Mouse (Mus musculus): ENCODE results near the gene Cybrd1. TPM values are rescaled to one million over a fixed set of nuclear protein-coding genes. Genes with fewer than 3 reads are reported as not detected.

Cybrd1 gene
- 6.6 and 6.8 TPM in 2 replicates for polyA plus RNA-seq (2015; fragmentation: Nextera tagmentation; extraction: Ambion mirVana)

DNA sequence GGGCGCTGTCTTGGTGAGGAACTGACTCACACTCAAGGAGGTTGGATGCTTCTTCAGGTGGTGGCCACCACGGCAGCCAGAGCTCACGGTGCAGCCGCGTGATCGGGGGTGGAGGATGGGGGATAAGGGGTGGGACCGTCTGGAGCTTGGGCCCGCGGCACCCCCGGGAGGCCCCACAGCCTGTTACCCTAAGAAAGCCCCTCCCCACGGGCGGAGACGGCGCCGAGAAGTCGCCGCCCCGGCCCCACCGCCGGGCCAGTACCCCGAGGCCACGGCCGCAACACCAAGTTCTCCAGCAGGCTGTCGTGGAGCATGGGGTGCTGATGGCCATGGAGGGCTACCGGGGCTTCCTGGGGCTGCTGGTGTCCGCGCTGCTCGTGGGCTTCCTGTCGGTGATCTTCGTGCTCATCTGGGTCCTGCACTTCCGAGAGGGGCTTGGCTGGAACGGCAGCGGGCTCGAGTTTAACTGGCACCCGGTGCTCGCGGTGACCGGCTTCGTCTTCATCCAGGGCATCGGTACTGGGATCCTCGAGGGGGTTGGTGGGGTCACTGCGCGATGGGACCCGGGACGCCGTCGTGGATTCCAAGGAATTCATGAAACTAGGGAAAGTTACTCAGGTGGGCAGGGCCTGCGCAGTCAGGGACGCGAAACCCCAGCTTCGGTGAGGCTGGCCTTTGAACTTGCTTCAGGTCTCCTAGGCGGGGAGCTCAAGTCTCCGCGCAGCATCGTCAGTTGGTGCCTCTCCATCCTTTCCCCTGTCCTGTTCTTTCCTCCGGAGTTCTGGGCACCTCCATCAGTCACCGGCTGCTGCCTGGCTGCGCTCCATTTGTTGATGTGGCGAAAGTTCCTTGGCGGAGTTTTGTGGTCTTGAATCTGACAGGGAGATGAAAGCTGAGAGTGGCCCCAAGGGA, at the start of gene Cybrd1:
Cybrd1 (plus strand) TSS at position 127 of the 912 bp plus-strand sequence.
- Histone ChIP-seq H3K27ac (no peak within 1 kb of the TSS), H3K36me3 (no peaks in the 10 kb centered on the region), H3K9ac (peak within 1 kb of the TSS; percentile 57), H3K9me3 (no peaks in the 10 kb centered on the region), H3K4me3 (replicated peaks) (peak within 1 kb of the TSS; percentile 55), H3K4me2 (replicated peaks) (peak within 1 kb of the TSS; percentile 91), H3K4me1 (replicated peaks) (0 out of 2 replicates have a peak, but pooled peaks cover 3% of the 10 kb centered on the region), H3K27me3 (replicated peaks) (no peaks in the 10 kb centered on the region)
- peak; percentile 80 for ATAC-seq
- 2% methylated on average over 60 of the region's 60 CpGs for WGBS

DNA sequence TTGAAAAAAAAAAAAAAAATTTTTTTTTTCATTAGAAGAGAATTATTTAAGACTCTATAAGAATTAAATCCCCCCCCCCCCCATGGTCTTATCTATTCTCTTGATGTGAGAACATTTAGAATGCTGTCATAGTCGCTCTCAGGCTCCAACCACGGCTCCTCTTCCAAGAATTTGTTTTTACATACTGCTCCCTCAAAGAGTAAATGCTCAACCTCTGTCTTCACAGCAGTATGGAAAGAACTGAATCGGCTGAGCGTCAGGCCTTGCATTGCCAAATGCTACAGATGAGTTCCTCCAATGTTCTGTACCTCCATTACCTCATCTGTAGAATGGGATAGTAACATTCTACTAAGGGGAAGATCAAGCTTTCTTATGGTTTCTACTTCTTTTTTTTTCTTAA, 46.1 kb upstream of the Cybrd1 start:
- Histone ChIP-seq H3K9ac (no peak overlapping the region), H3K9me3 (no peaks in the 10 kb centered on the region), H3K4me1 (replicated peaks) (no peaks in the 10 kb centered on the region), H3K4me3 (replicated peaks) (no peak overlapping the region), H3K27ac (no peak overlapping the region), H3K27me3 (replicated peaks) (no peaks in the 10 kb centered on the region), H3K36me3 (no peaks in the 10 kb centered on the region), H3K4me2 (replicated peaks) (no peak overlapping the region)
- ATAC-seq, result no peak
- 97% methylated on average over 4 of the region's 4 CpGs for WGBS

DNA sequence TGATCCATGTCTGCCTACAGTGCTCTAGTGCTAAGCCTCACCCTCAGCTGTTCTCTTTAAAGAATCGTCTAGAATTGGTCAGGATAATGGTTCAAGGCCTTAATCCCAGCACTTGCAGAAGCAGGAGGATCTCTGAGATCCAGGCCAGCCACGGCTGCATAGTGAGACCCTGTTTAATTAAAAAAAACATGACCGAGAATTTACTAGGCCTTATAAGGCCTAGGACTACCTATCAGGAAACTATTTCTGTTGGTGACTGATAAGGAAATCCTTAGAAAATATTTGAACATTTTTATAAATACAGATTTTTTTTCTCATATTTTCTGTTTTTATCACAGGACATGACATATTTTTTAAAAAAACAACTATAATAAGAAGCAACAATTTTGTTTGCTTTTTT, 44.4 kb upstream of the Cybrd1 start:
- Histone ChIP-seq H3K4me1 (replicated peaks) (no peaks in the 10 kb centered on the region), H3K36me3 (no peaks in the 10 kb centered on the region), H3K9me3 (no peaks in the 10 kb centered on the region), H3K4me3 (replicated peaks) (no peak overlapping the region), H3K4me2 (replicated peaks) (no peak overlapping the region), H3K27ac (no peak overlapping the region), H3K27me3 (replicated peaks) (no peaks in the 10 kb centered on the region), H3K9ac (no peak overlapping the region)
- WGBS, result 87% methylated on average over 3 of the region's 3 CpGs
- no peak for ATAC-seq

DNA sequence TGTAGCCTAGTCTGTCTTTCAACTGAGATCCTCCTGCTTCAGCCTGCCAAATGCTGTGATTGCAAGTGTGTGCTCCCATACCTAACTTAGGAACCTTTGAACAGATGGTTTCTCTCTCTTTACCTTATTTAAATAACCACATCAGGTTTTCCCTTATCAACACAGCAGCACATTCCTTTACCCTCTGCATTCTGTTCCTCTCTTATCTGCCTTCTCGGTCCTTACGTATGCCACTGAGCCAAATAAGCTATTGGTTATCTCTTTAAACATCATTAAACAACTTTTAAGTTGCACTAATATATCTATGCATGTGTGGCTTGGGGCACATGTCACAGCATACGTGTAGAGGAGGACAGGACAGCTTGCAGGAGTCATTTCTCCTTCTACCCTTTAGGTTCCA, 43.9 kb upstream of the Cybrd1 start:
- ATAC-seq, result no peak
- Histone ChIP-seq H3K4me2 (replicated peaks) (no peak overlapping the region), H3K27me3 (replicated peaks) (no peaks in the 10 kb centered on the region), H3K9me3 (no peaks in the 10 kb centered on the region), H3K4me1 (replicated peaks) (no peaks in the 10 kb centered on the region), H3K9ac (no peak overlapping the region), H3K27ac (no peak overlapping the region), H3K36me3 (no peaks in the 10 kb centered on the region), H3K4me3 (replicated peaks) (no peak overlapping the region)
- WGBS, result 70% methylated on average over 3 of the region's 3 CpGs

DNA sequence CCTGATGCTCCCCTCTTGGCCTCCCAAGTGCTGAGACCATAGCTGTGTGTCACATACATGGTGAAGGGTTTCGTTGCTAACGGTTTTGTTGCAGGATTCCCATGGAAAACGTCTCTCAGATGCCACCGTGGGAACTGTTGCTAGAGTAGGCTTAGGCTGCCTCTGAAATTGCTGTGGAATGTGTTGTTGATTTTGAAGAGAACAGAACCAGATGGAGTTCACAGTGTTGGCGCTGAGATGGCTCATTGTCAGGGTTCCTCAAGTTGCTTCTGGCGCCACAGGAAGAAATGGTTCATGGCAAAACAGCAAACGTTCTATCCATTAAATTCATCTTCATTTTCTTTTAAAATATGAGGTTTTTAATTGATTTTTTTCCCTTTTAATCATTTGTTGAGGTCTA, 35.3 kb upstream of the Cybrd1 start:
- Histone ChIP-seq H3K27ac (no peak overlapping the region), H3K4me3 (replicated peaks) (no peak overlapping the region), H3K9ac (no peak overlapping the region), H3K4me1 (replicated peaks) (no peaks in the 10 kb centered on the region), H3K36me3 (0 out of 2 replicates have a peak, but pooled peaks cover 6% of the 10 kb centered on the region), H3K9me3 (no peaks in the 10 kb centered on the region), H3K27me3 (replicated peaks) (no peaks in the 10 kb centered on the region), H3K4me2 (replicated peaks) (no peak overlapping the region)
- no peak for ATAC-seq
- WGBS, result 92% methylated on average over 7 of the region's 7 CpGs

DNA sequence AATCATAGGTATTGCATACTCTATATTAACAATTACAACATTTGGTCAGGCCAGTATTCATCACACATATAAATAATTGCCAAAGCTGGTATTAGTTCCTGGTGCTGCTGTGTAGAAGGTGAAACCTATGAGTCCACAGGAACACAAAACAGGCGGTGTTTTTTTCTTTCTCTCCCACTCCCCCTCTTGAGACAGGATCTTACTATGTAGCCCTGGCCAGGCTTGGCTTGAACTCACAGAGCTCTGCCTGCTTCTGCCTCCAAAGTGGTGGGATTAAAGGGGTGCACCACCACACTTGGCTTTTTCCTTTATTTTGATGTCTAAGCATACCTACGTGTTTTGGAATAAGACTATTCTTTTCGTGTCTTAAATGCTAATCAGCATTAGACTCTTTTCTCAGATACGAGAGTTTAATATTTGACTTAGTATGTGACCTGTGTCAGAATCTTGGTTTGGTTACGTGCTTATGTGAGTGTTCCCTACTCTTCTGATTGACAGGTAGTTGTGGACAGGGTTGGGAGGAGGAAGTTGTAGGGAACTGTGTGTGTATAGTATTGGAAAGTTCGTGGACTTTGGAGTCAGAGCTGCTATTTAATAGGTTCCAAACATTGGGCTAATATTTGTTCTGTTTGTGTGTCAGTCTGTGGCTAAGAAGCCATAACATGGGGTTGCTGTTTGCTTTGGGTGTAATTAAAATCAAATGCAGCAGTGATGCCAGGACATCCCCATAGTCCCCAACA, 34.1 kb upstream of the Cybrd1 start:
- no peaks in the 10 kb centered on the region for H3K4me1 ChIP-seq (replicated peaks)
- WGBS, result 69% methylated on average over 6 of the region's 6 CpGs
- H3K4me3 ChIP-seq (replicated peaks), result no peak overlapping the region
- H3K27ac ChIP-seq, result peak overlapping the region; percentile 40
- H3K27me3 ChIP-seq (replicated peaks), result no peaks in the 10 kb centered on the region
- no peaks in the 10 kb centered on the region for H3K9me3 ChIP-seq
- H3K9ac ChIP-seq, result no peak overlapping the region
- no peak overlapping the region for H3K4me2 ChIP-seq (replicated peaks)
- H3K36me3 ChIP-seq, result 0 out of 2 replicates have a peak, but pooled peaks cover 6% of the 10 kb centered on the region
- ATAC-seq, result peak; percentile 99

DNA sequence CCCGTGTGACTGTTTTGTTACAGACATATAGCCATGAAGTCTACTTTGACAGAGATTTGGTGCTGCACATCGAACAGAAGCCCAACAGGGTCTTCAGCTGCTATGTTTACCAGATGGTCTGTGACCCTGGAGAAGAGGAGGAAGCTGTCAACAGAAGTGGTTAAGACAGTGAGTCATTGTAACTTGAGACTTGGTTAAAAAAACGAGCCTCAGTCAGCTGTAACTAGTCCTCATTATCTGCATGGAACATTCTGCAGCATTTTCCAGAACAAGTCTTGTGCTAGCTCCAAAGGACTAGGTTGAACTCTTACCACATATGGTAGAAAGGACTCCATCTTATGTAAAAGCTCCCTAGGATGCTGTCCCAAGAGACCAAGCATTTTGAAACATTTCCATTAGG, 28.0 kb upstream of the Cybrd1 start:
- no peak overlapping the region for H3K27ac ChIP-seq
- 66% methylated on average over 3 of the region's 3 CpGs for WGBS
- no peaks in the 10 kb centered on the region for H3K4me1 ChIP-seq (replicated peaks)
- peaks cover 4% of the 10 kb centered on the region; the same call in 1 of the 2 replicates for H3K36me3 ChIP-seq
- no peak overlapping the region for H3K9ac ChIP-seq
- H3K4me3 ChIP-seq (replicated peaks), result no peak overlapping the region
- no peak overlapping the region for H3K4me2 ChIP-seq (replicated peaks)
- no peak for ATAC-seq
- no peaks in the 10 kb centered on the region for H3K9me3 ChIP-seq
- no peaks in the 10 kb centered on the region for H3K27me3 ChIP-seq (replicated peaks)

DNA sequence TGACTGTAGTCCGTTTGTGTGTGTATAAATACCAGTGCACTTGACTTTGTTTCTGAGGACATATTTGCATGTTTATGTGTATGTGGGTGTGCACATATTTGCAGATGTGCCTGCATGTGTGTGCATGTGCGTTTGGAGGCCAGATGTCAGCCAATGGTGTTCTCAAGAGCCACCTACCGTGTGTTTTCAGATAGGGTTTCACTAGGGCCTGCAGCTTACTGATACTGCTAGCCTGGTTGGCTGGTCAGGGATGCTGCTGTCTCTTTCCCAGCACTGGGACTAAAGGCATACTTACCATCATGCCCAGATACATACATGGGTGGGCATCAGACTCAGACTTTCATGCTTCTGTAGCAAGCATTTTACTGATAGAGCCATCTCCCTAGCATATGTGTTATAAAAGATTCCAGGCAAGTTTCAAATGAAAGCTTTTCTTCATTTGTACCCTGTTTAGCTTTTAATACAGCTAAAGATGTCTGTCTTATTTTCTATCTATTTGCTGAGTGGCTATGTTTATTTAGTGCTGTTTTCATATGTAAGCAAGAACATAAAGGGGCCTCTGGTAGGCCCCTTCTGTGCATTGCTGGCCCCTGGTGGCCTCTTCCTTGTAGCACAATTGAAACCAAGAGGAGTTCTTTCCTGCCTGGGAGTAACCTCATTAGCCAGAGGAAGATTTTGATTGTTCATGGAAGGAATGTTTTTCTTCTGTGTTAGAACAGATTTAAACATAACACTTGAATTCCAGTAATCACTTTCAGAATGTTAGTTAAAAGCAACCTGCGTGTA, 26.9 kb upstream of the Cybrd1 start:
- no peaks in the 10 kb centered on the region for H3K9me3 ChIP-seq
- H3K27ac ChIP-seq, result no peak overlapping the region
- H3K4me3 ChIP-seq (replicated peaks), result no peak overlapping the region
- H3K36me3 ChIP-seq, result peaks cover 4% of the 10 kb centered on the region; the same call in 1 of the 2 replicates
- ATAC-seq, result peak; percentile 28; the same call in 1 of the 2 replicates
- H3K9ac ChIP-seq, result no peak overlapping the region
- no peak overlapping the region for H3K4me2 ChIP-seq (replicated peaks)
- no peaks in the 10 kb centered on the region for H3K27me3 ChIP-seq (replicated peaks)
- no peaks in the 10 kb centered on the region for H3K4me1 ChIP-seq (replicated peaks)
- 76% methylated on average over 4 of the region's 4 CpGs for WGBS

DNA sequence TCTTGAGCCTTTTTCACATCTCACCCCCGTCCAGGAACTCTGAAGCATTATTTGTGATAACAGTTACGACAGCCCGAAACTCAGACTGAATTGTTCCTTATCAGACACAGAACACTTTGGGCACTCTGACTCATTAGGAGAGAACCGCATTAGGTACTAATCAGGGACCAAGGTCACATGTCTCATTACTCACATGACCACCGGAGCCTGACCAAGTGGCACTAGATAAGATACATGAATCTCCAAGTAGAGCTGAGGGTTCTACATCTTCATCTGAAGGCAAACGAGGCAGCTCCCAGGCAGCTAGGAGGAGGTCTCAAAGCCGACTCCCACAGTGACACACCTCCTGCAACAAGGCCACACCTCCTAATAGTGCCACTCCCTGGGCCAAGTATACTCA, 21.6 kb upstream of the Cybrd1 start:
- Histone ChIP-seq H3K27ac (no peak overlapping the region), H3K9ac (no peak overlapping the region), H3K36me3 (no peaks in the 10 kb centered on the region), H3K9me3 (no peaks in the 10 kb centered on the region), H3K27me3 (replicated peaks) (no peaks in the 10 kb centered on the region), H3K4me2 (replicated peaks) (no peak overlapping the region), H3K4me3 (replicated peaks) (no peak overlapping the region), H3K4me1 (replicated peaks) (no peaks in the 10 kb centered on the region)
- ATAC-seq, result peak; percentile 87
- WGBS, result 58% methylated on average over 7 of the region's 7 CpGs

DNA sequence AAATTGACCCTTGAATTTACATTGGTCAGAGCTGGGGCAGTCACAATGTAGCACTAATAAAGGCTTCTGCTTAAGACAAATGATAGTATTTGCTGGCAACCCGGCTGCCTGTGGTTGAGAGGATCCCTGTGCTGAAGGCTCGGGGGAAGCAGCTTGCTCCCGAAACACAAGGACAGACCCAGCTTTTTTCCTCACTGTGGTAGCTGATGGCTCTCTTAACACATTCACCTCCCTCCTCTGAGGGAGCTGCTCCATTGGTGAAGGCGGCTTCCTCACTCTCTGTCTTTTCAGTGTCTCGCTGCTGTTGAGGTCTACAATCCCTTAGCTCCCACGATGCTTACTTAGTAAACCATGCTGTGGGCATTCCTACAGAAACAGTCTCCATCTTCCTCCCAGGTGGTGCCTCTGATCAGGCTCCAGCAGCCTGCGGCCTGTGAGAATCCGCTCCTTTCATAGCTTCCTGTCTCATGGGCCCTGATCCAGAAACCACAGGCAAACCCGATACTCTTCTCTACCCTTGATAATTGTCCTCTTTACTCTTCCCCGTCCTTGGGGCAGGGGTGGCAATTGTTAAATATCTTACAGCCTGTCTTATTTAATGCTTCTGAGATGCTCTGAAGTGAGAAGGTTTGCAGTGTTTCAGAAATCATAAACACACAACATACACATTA, 15.0 kb upstream of the Cybrd1 start:
- ATAC-seq, result no peak
- WGBS, result 72% methylated on average over 10 of the region's 10 CpGs
- no peaks in the 10 kb centered on the region for H3K36me3 ChIP-seq
- H3K4me2 ChIP-seq (replicated peaks), result no peak overlapping the region
- H3K27ac ChIP-seq, result no peak overlapping the region
- no peaks in the 10 kb centered on the region for H3K9me3 ChIP-seq
- no peak overlapping the region for H3K9ac ChIP-seq
- H3K4me1 ChIP-seq (replicated peaks), result no peaks in the 10 kb centered on the region
- no peak overlapping the region for H3K4me3 ChIP-seq (replicated peaks)
- H3K27me3 ChIP-seq (replicated peaks), result no peaks in the 10 kb centered on the region

DNA sequence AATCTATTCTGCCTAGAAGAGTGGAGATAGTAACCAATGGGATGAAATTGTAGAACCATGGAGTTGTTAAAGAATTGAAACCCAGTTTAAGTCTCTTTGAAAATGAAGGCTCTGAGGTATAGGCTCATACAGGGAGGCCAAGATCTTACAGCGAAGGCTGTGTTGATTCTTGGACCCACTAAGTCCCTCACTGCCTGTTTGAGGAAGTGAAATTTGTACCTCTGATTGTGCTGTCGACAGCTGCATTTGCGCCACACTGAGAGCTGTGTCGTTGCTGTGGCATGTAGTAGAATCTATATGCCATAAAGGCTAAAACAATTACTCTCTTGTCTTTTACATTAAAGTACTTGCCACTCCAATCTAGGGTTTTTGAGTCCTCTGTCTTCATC, 14.4 kb upstream of the Cybrd1 start:
- ATAC-seq, result no peak

More for the DNA sequence above, 14.4 kb upstream of the Cybrd1 start:
- H3K36me3 ChIP-seq, result no peaks in the 10 kb centered on the region
- no peaks in the 10 kb centered on the region for H3K9me3 ChIP-seq
- no peaks in the 10 kb centered on the region for H3K4me1 ChIP-seq (replicated peaks)
- no peak overlapping the region for H3K27ac ChIP-seq
- H3K27me3 ChIP-seq (replicated peaks), result no peaks in the 10 kb centered on the region
- H3K9ac ChIP-seq, result no peak overlapping the region
- no peak overlapping the region for H3K4me2 ChIP-seq (replicated peaks)
- WGBS, result 75% methylated on average over 4 of the region's 4 CpGs
- H3K4me3 ChIP-seq (replicated peaks), result no peak overlapping the region

All from intestine, embryonic 15.5 days (tissue).